Mouse (Mus musculus) testis, adult 2 months (tissue): ENCODE measurements around the gene Epha2. TPM values are rescaled to one million over a fixed set of nuclear protein-coding genes. Genes with fewer than 3 reads are reported as not detected.

ENCODE experiments used
- H3K27ac ChIP-seq: fragments of 200-500 bp; 2 replicates; pipeline ENCODE4 v1.5.1; 2012; ENCODE audit warnings: low read depth, low read length; ENCODE audit not compliant: control insufficient read depth, insufficient read depth
- H3K27me3 ChIP-seq: fragments of 200-500 bp; 2 replicates; pipeline ENCODE4 v1.6.1; 2012; ENCODE audit warnings: mild to moderate bottlenecking, low read length, moderate library complexity; ENCODE audit not compliant: control insufficient read depth, insufficient read depth
- H3K36me3 ChIP-seq: fragments of 200-500 bp; 2 replicates; pipeline ENCODE4 v1.6.1; 2012; ENCODE audit warnings: mild to moderate bottlenecking, low read length; ENCODE audit not compliant: control insufficient read depth, insufficient read depth
- H3K4me1 ChIP-seq: fragments of 200-500 bp; 2 replicates; pipeline ENCODE4 v1.6.1; 2012; ENCODE audit warnings: low read length; ENCODE audit not compliant: control insufficient read depth, insufficient read depth
- H3K4me3 ChIP-seq: fragments of 200-500 bp; 2 replicates; pipeline ENCODE4 v1.5.1; 2012; ENCODE audit warnings: low read depth, mild to moderate bottlenecking, low read length, moderate library complexity, mixed read lengths; ENCODE audit not compliant: control insufficient read depth
- CTCF ChIP-seq: fragments of 200-500 bp; IDR thresholded peaks from 2 replicates; pipeline ENCODE4 v1.5.1; 2012; ENCODE audit warnings: low read depth, mild to moderate bottlenecking, inconsistent platforms, low read length, moderate library complexity; ENCODE audit not compliant: control insufficient read depth, insufficient read depth, insufficient replicate concordance
- POLR2A ChIP-seq: fragments of 200-500 bp; IDR thresholded peaks from 2 replicates; pipeline ENCODE4 v1.6.1; 2012; ENCODE audit warnings: low read depth, mild to moderate bottlenecking, inconsistent platforms, low read length, moderate library complexity; ENCODE audit not compliant: control insufficient read depth
- polyA plus RNA-seq: library from polyadenylated mRNA; depleted of rRNA; stranded (reverse); fragments of >200 nt; gene quantifications from 2 replicates; pipeline ENCODE4 v1.2.3, GENCODE M21; 2012

Epha2 gene
- polyA plus RNA-seq, 1 experiment: 0.83 TPM

DNA sequence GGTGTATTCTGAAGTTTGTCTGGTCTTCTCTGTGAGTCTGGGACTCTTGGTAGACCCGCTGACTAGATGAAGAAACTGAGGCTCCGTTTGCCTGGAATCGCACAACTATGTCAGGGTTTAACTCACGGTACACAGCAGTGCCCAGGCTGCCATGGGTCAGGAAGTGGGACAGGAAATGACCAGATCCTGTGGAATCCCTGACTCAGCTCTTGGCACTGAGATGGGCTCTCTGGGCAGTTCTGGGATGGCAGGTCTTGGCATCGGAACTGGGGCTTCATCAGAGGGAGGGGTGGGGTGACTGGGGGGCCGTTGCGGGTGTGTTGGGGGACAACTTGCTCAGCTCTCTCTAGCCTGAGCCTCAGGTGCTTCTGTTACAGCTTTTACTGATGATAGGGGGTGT, 10.0 kb downstream of the Epha2 start:
- H3K27me3 ChIP-seq: no peaks in the 10 kb centered on the region
- H3K4me3 ChIP-seq: no peak overlapping the region
- TF ChIP-seq CTCF (no peak), POLR2A (no peak)
- peaks cover 3% of the 10 kb centered on the region; the same call in 1 of the 2 replicates for H3K4me1 ChIP-seq
- no peak overlapping the region for H3K27ac ChIP-seq
- no peaks in the 10 kb centered on the region for H3K36me3 ChIP-seq

DNA sequence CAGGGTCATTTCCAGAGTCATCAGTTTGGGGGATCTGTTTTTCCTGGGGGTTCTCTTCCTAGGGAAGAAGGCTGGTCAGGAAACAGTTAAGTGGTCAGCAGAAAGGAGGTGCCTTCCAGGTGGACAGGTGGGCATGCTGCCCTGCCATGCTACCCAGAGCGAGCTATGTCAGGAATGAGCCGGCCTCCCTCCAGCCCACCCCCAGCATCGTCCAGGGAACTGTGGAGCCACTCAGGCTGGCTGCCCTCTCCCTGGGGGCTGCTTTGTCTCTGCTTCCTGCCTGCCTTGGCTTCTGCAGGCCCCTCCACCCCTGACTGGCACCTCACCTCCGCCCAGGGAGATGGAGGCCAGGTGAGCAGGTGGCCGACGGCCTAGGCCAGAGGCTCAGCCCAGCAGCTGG, 10.5 kb downstream of the Epha2 start:
- Histone ChIP-seq H3K4me3 (no peak overlapping the region), H3K27ac (no peak overlapping the region), H3K4me1 (peaks cover 3% of the 10 kb centered on the region; the same call in 1 of the 2 replicates), H3K27me3 (no peaks in the 10 kb centered on the region), H3K36me3 (no peaks in the 10 kb centered on the region)
- TF ChIP-seq POLR2A (no peak), CTCF (no peak)

DNA sequence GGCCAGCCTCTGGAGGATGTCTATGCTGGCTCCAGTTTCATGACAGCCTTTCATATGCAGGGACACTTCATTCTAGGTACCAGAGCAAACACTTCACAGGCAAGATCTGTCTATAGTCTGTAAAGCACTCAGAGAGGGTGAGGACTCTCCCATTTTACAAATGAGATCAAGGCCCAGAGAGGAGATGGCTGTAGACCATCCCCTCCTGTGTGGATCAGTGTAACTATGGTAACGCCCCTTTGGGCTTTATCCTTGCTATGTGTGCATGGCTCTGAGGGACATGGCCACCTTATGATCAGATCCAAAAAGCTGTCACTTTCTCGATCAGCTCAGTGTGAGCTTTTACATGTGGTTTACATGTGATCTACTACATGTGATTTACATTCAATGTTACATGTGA, 10.9 kb downstream of the Epha2 start:
- Histone ChIP-seq H3K27me3 (no peaks in the 10 kb centered on the region), H3K27ac (no peak overlapping the region), H3K4me1 (peaks cover 3% of the 10 kb centered on the region; the same call in 1 of the 2 replicates), H3K36me3 (no peaks in the 10 kb centered on the region), H3K4me3 (no peak overlapping the region)
- no peak for TF ChIP-seq POLR2A
- no peak for TF ChIP-seq CTCF

DNA sequence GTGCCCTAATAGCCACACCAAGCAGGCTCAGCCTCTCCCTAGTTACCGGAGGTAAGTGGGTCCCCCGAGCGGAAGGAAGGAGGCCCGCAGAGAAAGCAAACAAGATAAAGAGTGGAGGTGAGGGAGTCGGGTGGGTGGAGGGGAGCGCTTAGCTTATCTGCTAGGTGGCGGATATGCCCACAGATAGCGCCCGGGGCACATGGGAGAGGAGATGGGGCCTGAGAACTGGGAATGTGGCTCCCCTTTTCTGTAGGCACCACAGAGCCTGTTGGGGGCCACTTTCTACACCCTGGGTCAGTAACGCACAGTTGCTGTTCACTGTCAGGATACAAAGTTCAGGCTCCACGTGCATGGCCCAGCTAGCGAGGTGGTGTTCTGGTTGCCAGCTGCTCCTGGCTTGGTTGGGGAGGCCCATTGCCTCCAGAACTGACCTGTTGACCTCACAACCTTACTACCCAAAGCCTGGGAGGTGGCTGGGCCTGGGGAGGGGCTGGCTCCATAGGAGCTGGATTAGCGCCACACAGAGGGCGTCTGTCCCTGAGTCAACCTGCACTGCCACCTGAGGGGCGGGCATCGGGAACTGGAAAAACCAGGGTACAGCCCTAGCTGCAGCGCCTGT, 11.6 kb downstream of the Epha2 start:
- Histone ChIP-seq H3K27me3 (no peaks in the 10 kb centered on the region), H3K4me3 (no peak overlapping the region), H3K27ac (no peak overlapping the region), H3K36me3 (no peaks in the 10 kb centered on the region), H3K4me1 (peaks cover 3% of the 10 kb centered on the region; the same call in 1 of the 2 replicates)
- TF ChIP-seq CTCF: no peak
- no peak for TF ChIP-seq POLR2A

DNA sequence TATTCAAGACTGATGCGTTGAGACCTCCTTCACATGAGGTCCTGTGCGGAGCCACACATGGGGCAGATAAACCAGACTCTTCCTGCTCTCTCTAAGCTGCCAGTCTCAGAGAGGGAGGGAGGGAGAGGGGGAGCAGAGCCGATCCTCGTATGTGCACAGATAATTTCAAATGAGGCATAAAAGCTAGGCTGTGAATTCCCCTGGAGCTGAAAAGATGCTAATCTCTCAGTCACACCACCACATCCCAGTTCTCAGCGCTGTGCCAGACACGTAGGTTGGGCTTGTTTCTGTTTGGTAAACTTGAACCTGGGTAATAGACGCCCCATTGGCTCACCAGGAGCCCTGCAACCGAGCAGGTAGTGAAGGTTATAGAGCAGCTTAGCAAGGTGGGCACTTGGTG, 12.4 kb downstream of the Epha2 start:
- Histone ChIP-seq H3K4me1 (peaks cover 3% of the 10 kb centered on the region; the same call in 1 of the 2 replicates), H3K27ac (no peak overlapping the region), H3K27me3 (no peaks in the 10 kb centered on the region), H3K4me3 (no peak overlapping the region), H3K36me3 (no peaks in the 10 kb centered on the region)
- TF ChIP-seq CTCF (no peak), POLR2A (no peak)

DNA sequence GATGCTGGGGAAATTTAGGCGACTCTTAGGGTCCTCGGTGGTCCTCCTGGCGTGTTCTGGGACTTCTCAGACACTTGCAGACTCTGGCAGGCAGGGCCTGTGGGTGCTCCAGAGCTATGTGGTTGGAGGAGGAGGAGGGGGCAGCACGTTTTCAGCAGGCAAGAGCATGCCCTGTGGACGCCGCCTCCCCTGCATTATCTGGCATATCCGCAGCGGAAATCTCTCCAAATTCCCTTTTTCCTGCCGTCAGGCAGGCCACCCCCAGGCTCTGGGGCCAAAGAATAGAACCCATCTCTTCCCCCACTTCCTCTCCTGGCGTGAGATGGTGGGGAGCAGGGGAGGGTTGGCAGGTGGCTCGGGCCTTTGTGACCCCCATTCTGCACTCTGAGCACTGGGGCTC, 12.9 kb downstream of the Epha2 start:
- no peaks in the 10 kb centered on the region for H3K27me3 ChIP-seq
- no peaks in the 10 kb centered on the region for H3K36me3 ChIP-seq
- TF ChIP-seq CTCF: no peak
- no peak for TF ChIP-seq POLR2A
- no peak overlapping the region for H3K4me3 ChIP-seq
- H3K27ac ChIP-seq: no peak overlapping the region
- peaks cover 3% of the 10 kb centered on the region; the same call in 1 of the 2 replicates for H3K4me1 ChIP-seq

DNA sequence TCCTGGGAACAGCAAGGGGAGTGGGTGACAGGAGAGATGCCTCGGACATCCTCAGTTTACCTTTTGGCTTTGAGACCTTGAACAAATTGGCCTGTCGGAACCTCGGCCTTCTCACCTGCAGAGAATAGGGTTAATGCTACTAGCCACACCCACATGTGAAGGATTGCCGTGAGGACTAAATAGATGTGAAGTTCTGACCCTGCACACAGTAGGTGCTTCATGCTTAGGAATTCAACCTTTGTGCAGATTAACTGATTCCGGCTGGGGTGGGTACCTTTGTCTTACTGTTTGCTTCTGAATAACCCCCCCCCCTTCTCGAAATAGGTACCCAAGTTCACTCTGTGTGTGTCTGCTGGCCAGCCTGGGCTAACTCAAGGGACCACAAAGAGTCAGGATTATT, 13.7 kb downstream of the Epha2 start:
- H3K4me1 ChIP-seq: peaks cover 3% of the 10 kb centered on the region; the same call in 1 of the 2 replicates

More for the DNA sequence above, 13.7 kb downstream of the Epha2 start:
- no peak overlapping the region for H3K4me3 ChIP-seq
- H3K36me3 ChIP-seq: no peaks in the 10 kb centered on the region
- H3K27me3 ChIP-seq: no peaks in the 10 kb centered on the region
- no peak for TF ChIP-seq CTCF
- no peak for TF ChIP-seq POLR2A
- no peak overlapping the region for H3K27ac ChIP-seq
